Mouse (Mus musculus): Measurements from ENCODE around the gene Dglucy. TPM values are rescaled to one million over a fixed set of nuclear protein-coding genes. Genes with fewer than 3 reads are reported as not detected.

Gene Dglucy
- polyA plus RNA-seq, 1 experiment from 2014 or later, result 1.2 TPM

DNA sequence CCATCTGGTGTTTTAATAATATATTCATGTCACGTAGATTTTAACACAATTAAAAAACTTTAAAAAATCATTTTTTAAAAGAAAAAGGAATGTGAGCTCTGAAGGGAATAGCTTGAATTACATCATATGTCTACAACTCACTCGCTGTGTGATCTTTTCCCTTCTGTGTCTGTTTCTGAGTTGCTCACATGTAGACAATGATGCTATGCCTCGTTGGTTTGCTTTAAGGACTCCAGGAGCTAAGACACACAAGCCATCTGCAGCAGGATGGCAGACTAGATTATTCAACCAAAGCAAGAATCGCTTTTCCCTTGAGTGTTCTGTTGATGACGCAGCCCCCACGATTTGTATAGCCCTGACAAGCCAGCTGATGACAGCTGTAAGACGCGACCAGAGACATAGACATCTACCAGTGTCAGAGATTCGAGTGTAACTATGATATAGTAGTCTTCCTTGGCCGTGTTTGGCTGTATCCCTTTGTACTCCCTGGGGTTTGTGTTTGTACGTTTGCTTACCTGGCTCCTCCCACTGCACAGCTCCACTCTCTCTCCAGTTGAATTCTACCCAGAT, 86.7 kb downstream of the Dglucy start:
- ATAC-seq (ENCODE audit: insufficient read depth), result no peak
- 57% methylated on average over 11 of the region's 11 CpGs for WGBS (ENCODE audit: insufficient replicate concordance)

DNA sequence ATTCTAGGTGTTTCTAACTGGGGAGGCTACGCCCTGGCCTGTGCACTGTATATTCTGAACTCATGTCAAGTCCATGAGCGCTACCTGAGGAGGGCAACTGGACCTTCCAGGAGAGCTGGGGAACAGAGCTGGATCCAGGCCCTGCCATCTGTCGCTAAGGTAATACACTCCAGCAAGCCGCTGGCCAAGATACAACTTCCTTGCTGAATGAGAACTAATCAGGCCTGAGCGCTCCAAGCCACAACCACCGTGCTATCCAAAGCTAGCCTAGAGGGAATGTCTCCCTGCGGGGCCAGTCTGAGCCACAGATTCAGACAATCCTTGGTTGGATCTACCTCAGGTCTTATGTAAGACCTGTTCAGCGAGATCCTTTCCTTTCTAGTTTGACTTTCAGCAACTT, 88.2 kb downstream of the Dglucy start:
- H3K9ac ChIP-seq, result no peak overlapping the region
- no peak overlapping the region for H3K4me3 ChIP-seq (replicated peaks)
- 62% methylated on average over 8 of the region's 8 CpGs for WGBS (ENCODE audit: insufficient replicate concordance)
- no peak for ATAC-seq (ENCODE audit: insufficient read depth)
- H3K4me1 ChIP-seq (replicated peaks), result no peaks in the 10 kb centered on the region
- H3K4me2 ChIP-seq, result no peak overlapping the region
- H3K36me3 ChIP-seq (replicated peaks), result no peaks in the 10 kb centered on the region
- H3K27me3 ChIP-seq, result no peaks in the 10 kb centered on the region
- H3K27ac ChIP-seq (replicated peaks), result no peak overlapping the region
- no peaks in the 10 kb centered on the region for H3K9me3 ChIP-seq (replicated peaks)

More for the DNA sequence above, 86.7 kb downstream of the Dglucy start:
- Histone ChIP-seq H3K9ac (no peak overlapping the region), H3K9me3 (replicated peaks) (no peaks in the 10 kb centered on the region), H3K4me3 (replicated peaks) (no peak overlapping the region), H3K36me3 (replicated peaks) (no peaks in the 10 kb centered on the region), H3K27ac (replicated peaks) (no peak overlapping the region), H3K4me1 (replicated peaks) (no peaks in the 10 kb centered on the region), H3K4me2 (no peak overlapping the region), H3K27me3 (no peaks in the 10 kb centered on the region)

DNA sequence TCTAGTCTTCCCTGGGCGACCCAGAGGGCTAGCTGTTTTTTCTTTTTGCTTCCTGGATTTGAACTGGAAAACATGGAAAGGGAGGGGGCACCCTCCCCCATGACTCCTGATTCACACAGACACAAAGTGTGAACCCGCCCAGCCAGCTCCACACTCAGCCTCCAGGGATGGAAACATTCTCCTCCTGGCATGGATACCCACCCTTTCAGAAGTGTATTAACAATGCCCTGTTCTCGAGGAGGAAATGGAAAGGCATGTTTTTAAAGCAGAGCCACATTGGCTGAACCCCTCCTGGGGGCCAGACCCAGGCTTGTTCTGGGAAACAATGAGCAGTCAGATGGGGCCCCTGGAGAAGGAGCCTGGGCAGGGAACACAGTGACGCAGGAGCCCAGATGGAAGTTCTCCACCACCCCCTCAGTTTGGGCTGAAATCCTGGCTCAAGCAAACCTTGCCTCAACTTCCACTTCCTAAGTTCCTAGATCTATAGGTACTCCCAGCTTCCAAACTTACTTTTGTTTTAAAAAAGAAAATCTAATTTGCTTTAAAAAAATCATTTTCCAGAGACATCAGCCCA, 89.3 kb downstream of the Dglucy start:
- H3K4me3 ChIP-seq (replicated peaks), result no peak overlapping the region
- no peaks in the 10 kb centered on the region for H3K27me3 ChIP-seq
- WGBS (ENCODE audit: insufficient replicate concordance), result 40% methylated on average over 4 of the region's 4 CpGs
- ATAC-seq (ENCODE audit: insufficient read depth), result no peak
- no peak overlapping the region for H3K4me2 ChIP-seq
- no peak overlapping the region for H3K9ac ChIP-seq
- no peaks in the 10 kb centered on the region for H3K9me3 ChIP-seq (replicated peaks)
- H3K4me1 ChIP-seq (replicated peaks), result no peaks in the 10 kb centered on the region
- no peaks in the 10 kb centered on the region for H3K36me3 ChIP-seq (replicated peaks)
- H3K27ac ChIP-seq (replicated peaks), result no peak overlapping the region

DNA sequence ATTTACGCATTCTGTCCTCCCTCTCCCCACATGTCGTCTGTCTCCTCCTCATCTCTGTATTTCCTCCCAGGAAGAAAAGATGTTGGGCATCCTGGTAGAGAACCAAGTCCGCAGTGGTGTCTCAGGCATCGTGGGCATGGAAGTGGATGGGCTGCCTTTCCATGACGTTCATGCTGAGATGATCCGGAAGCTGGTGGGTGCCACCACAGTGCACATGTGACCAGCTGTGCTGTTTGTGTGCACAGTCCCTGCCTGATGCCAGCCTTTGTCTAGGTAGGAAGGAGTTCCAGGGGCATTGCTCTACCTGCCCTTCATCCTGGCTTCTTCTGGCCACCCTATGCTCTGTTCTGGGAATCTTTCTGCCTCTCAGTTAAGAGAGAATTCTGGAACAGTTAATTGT, 92.4 kb downstream of the Dglucy start:
- Histone ChIP-seq H3K27me3 (no peaks in the 10 kb centered on the region), H3K4me3 (replicated peaks) (no peak overlapping the region), H3K36me3 (replicated peaks) (no peaks in the 10 kb centered on the region), H3K4me2 (no peak overlapping the region), H3K4me1 (replicated peaks) (no peaks in the 10 kb centered on the region), H3K27ac (replicated peaks) (no peak overlapping the region), H3K9ac (no peak overlapping the region), H3K9me3 (replicated peaks) (no peaks in the 10 kb centered on the region)
- no peak for ATAC-seq (ENCODE audit: insufficient read depth)
- 76% methylated on average over 6 of the region's 6 CpGs for WGBS (ENCODE audit: insufficient replicate concordance)

DNA sequence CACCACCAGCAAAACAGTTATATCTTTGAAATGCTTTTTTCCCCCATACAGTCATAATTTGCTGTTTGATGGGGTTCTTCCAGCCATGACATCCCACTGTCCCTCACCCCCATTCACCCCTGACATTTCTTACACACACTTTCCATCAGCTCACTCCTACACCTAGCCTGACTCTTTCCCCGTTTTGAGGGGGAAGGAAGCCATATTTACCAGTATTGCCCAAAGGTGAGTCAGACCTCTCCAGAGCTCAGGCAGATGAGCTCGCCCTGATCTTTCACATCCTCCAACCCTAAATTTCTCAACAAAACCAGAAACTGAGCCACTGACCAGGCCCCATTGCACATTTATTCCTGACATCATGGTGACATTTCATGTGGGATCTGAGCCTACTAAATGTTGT, 93.0 kb downstream of the Dglucy start:
- no peak overlapping the region for H3K4me3 ChIP-seq (replicated peaks)
- no peak overlapping the region for H3K27ac ChIP-seq (replicated peaks)
- H3K36me3 ChIP-seq (replicated peaks), result no peaks in the 10 kb centered on the region
- WGBS (ENCODE audit: insufficient replicate concordance), result 50% methylated on average over 2 of the region's 2 CpGs
- no peak for ATAC-seq (ENCODE audit: insufficient read depth)
- no peaks in the 10 kb centered on the region for H3K27me3 ChIP-seq
- no peak overlapping the region for H3K4me2 ChIP-seq
- no peak overlapping the region for H3K9ac ChIP-seq
- no peaks in the 10 kb centered on the region for H3K9me3 ChIP-seq (replicated peaks)
- no peaks in the 10 kb centered on the region for H3K4me1 ChIP-seq (replicated peaks)

DNA sequence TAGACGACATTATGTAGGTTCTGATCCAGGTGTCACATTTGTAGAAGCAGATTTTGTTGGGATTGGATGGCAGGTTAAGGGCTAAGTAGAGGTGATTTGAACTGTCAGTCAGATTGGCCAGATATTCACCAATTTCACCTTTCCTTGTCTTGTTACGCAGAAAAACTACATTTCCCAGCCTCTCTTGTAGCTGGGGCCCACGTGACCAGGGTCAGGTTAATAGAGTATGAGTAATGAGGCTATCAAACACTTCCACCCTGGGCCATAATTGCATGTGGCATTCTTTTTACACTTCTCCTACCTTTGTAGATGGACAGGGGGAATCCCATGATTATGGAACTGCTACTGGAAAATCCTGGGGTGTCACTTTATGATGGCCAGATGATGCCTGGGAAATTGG, 94.8 kb downstream of the Dglucy start:
- no peak overlapping the region for H3K9ac ChIP-seq
- H3K9me3 ChIP-seq (replicated peaks), result no peaks in the 10 kb centered on the region
- 54% methylated on average over 3 of the region's 3 CpGs for WGBS (ENCODE audit: insufficient replicate concordance)
- H3K4me3 ChIP-seq (replicated peaks), result no peak overlapping the region
- H3K27me3 ChIP-seq, result no peaks in the 10 kb centered on the region
- no peak for ATAC-seq (ENCODE audit: insufficient read depth)
- H3K36me3 ChIP-seq (replicated peaks), result no peaks in the 10 kb centered on the region
- no peaks in the 10 kb centered on the region for H3K4me1 ChIP-seq (replicated peaks)
- no peak overlapping the region for H3K27ac ChIP-seq (replicated peaks)
- no peak overlapping the region for H3K4me2 ChIP-seq

DNA sequence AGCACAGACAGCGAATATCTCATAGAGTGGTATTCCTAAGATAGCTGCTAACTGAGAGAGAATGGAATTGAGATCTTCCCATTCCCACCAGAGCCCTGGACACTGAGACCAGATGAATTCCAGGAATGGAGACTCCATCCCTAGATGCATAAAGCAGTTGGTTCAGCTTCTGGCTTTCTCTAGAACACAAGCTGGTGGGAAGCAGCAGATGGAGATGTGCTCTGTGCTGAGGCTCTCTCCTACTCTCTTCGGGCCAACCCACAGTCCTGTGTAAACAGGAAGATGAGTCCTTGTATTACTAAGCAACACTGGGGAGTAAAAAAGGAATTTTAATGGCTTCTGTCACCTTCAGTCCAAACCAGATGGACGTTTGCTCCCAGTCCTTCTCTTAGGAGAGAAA, 96.7 kb downstream of the Dglucy start:
- no peak overlapping the region for H3K27ac ChIP-seq (replicated peaks)
- no peak for ATAC-seq (ENCODE audit: insufficient read depth)
- H3K36me3 ChIP-seq (replicated peaks), result no peaks in the 10 kb centered on the region
- 43% methylated on average over 3 of the region's 3 CpGs for WGBS (ENCODE audit: insufficient replicate concordance)
- H3K4me3 ChIP-seq (replicated peaks), result no peak overlapping the region
- no peaks in the 10 kb centered on the region for H3K4me1 ChIP-seq (replicated peaks)
- H3K9me3 ChIP-seq (replicated peaks), result no peaks in the 10 kb centered on the region
- H3K9ac ChIP-seq, result no peak overlapping the region
- H3K27me3 ChIP-seq, result no peaks in the 10 kb centered on the region
- H3K4me2 ChIP-seq, result no peak overlapping the region

DNA sequence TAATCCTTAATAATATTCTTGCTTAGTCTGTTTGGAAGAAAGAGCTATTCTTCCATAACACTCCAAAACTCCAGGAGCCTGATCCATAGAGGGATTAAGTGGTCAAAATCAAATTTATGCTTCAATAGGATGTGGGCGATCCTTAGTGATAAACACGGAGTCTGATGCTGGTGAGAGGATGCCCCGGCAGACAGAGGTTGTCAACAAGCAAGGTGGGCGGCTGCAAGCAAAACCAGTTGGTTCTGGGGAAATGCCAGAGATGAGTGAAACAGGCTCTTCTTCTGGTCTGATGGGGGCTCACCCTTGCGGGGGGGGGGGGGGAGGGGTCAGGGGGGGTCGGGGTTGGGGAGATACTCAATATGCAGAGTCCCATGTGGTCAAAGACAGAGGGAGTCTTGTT, 97.1 kb downstream of the Dglucy start:
- 54% methylated on average over 4 of the region's 6 CpGs for WGBS (ENCODE audit: insufficient replicate concordance)

DNA sequence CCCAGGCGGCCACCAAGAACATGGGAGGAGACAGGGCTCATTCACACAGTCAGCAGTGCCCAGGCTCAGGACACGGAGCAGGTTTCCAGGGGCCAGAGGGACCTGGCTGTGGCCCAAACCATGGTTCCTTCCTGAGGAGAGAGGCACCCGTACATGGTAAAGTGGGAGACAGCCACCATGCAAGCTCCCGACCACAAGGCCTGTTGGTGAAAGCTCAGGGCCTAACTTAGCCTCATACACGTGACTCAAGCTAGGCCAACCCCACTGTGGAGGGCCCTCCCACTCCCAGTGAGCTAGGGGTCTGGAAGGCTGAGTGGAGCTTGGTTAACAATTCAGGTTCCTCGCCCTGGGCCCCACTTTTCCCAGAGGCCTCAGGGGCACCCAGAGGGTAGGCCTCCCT, 99.1 kb downstream of the Dglucy start:
- H3K27me3 ChIP-seq, result no peaks in the 10 kb centered on the region
- H3K4me2 ChIP-seq, result no peak overlapping the region
- H3K9me3 ChIP-seq (replicated peaks), result no peaks in the 10 kb centered on the region
- no peaks in the 10 kb centered on the region for H3K36me3 ChIP-seq (replicated peaks)
- WGBS (ENCODE audit: insufficient replicate concordance), result 47% methylated on average over 6 of the region's 6 CpGs
- H3K27ac ChIP-seq (replicated peaks), result no peak overlapping the region
- no peak for ATAC-seq (ENCODE audit: insufficient read depth)
- H3K9ac ChIP-seq, result no peak overlapping the region
- H3K4me1 ChIP-seq (replicated peaks), result no peaks in the 10 kb centered on the region
- no peak overlapping the region for H3K4me3 ChIP-seq (replicated peaks)

More for the DNA sequence above, 97.1 kb downstream of the Dglucy start:
- no peak overlapping the region for H3K9ac ChIP-seq
- ATAC-seq (ENCODE audit: insufficient read depth), result no peak
- no peak overlapping the region for H3K4me2 ChIP-seq
- H3K27me3 ChIP-seq, result no peaks in the 10 kb centered on the region
- H3K4me3 ChIP-seq (replicated peaks), result no peak overlapping the region
- H3K4me1 ChIP-seq (replicated peaks), result no peaks in the 10 kb centered on the region
- H3K9me3 ChIP-seq (replicated peaks), result no peaks in the 10 kb centered on the region
- no peak overlapping the region for H3K27ac ChIP-seq (replicated peaks)
- no peaks in the 10 kb centered on the region for H3K36me3 ChIP-seq (replicated peaks)

DNA sequence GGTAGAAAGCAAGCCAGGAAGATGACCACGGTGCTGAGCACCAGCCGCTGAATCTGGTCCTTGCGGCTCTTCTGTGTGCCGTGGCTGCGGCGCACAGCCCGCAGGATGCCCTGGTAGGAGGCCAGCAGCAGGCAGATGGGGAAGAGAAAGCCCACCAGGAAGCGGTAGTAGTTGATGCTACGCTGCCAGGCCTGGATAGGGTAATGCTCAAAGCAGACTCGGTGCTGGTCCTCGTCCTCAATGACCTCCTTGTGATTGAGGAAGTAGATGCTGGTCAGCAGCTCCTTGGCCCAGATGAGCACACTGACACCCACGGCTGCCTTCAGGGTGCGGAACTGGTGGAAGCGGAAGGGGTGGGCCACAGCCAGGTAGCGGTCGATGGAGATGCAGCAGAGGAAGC, 99.7 kb downstream of the Dglucy start:
- Histone ChIP-seq H3K4me3 (replicated peaks) (no peak overlapping the region), H3K36me3 (replicated peaks) (no peaks in the 10 kb centered on the region), H3K9ac (no peak overlapping the region), H3K27ac (replicated peaks) (no peak overlapping the region), H3K4me1 (replicated peaks) (no peaks in the 10 kb centered on the region), H3K27me3 (no peaks in the 10 kb centered on the region), H3K4me2 (no peak overlapping the region), H3K9me3 (replicated peaks) (no peaks in the 10 kb centered on the region)
- 75% methylated on average over 16 of the region's 16 CpGs for WGBS (ENCODE audit: insufficient replicate concordance)
- ATAC-seq (ENCODE audit: insufficient read depth), result no peak

DNA sequence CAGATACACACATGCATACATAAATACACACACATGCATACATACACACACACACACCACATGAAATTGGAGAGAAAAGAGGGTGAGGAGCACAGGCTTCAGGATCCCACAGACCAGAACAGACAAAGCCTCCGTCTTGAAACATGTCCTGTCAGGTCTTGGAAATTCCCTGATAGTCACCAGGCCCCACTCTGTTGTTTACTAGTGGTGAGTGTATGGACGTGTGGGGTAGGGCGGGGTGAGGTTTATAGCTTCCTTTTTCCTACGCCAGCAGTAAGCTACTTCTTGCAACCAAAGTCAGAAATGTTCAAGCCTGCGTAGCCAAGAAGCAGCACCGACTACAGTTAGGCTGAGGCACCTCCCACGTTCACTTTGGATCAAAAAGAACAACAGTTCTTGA, 104.3 kb downstream of the Dglucy start:
- peaks cover 4% of the 10 kb centered on the region; the same call in 1 of the 2 replicates for H3K27me3 ChIP-seq
- H3K9me3 ChIP-seq (replicated peaks), result no peaks in the 10 kb centered on the region
- WGBS (ENCODE audit: insufficient replicate concordance), result 23% methylated on average over 7 of the region's 7 CpGs
- H3K4me3 ChIP-seq (replicated peaks), result no peak overlapping the region
- no peaks in the 10 kb centered on the region for H3K4me1 ChIP-seq (replicated peaks)
- no peak for ATAC-seq (ENCODE audit: insufficient read depth)
- H3K27ac ChIP-seq (replicated peaks), result no peak overlapping the region
- no peak overlapping the region for H3K4me2 ChIP-seq
- H3K9ac ChIP-seq, result no peak overlapping the region
- no peaks in the 10 kb centered on the region for H3K36me3 ChIP-seq (replicated peaks)

DNA sequence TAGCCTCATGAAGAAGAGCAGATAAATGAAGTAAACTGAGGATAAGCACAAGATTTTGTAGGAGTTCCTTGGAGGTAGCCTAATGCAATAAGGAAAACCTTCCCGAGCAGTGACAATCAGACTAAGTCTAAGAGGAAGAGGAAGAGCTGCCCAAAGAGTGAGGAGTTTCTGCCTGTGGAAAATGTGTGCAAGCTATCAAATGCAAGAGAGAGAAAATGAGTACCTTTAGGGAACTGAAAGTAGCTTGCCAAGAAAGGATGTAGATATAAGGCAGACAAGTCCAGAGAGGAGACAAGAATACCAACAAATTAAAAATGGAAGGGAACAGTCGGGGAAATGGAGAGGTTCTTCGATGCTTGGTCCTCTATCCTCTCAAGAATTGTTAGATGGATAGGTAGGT, 106.7 kb downstream of the Dglucy start:
- Histone ChIP-seq H3K27ac (replicated peaks) (no peak overlapping the region), H3K9me3 (replicated peaks) (no peaks in the 10 kb centered on the region), H3K4me2 (no peak overlapping the region), H3K9ac (no peak overlapping the region), H3K36me3 (replicated peaks) (no peaks in the 10 kb centered on the region), H3K4me3 (replicated peaks) (no peak overlapping the region), H3K4me1 (replicated peaks) (no peaks in the 10 kb centered on the region), H3K27me3 (peaks cover 4% of the 10 kb centered on the region; the same call in 1 of the 2 replicates)
- ATAC-seq (ENCODE audit: insufficient read depth), result no peak
- WGBS (ENCODE audit: insufficient replicate concordance), result 51% methylated on average over 3 of the region's 3 CpGs
